Mouse (Mus musculus): ENCODE results near the gene Mtfr1l. TPM values are rescaled to one million over a fixed set of nuclear protein-coding genes. Genes with fewer than 3 reads are reported as not detected.

Gene Mtfr1l
- polyA plus RNA-seq, 1 experiment, result 37.4 TPM

DNA sequence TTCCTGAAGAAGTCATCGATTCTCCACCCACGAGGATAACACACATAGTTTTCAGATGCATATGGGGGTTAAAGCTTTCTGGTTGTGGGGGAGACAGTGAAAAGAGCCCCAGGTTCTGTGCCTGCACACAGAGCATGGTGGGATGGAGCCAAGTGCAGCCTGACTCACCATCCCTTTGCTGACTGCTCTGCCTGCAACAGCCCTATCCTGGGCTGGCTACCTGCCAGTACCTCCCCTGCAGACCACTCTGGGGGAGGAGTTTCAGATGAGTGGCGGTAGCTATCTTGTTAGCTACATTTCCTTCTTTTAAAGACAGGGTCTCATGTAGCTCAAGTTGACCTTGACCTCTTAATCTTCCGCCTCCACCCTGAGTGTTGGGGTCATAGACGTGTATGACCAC is 43.2 kb upstream of the Mtfr1l start:
- no peaks in the 10 kb centered on the region for H3K36me3 ChIP-seq (ENCODE audit: control insufficient read depth, insufficient read depth, low read length)
- TF ChIP-seq POLR2A (IDR thresholded peaks at IDR 0.05; ENCODE audit: low read depth, low read length) (no peak), CTCF (IDR thresholded peaks at IDR 0.05; ENCODE audit: extremely low read depth, insufficient read depth, insufficient read length, insufficient replicate concordance) (no peak)
- H3K4me3 ChIP-seq (ENCODE audit: extremely low read depth, insufficient read depth, insufficient read length), result no peak overlapping the region
- no peaks in the 10 kb centered on the region for H3K4me1 ChIP-seq (ENCODE audit: control insufficient read depth, insufficient read depth, insufficient read length)
- WGBS, result 81% methylated on average over 5 of the region's 5 CpGs
- no peak overlapping the region for H3K27ac ChIP-seq (ENCODE audit: insufficient read depth, low read length)
- no peaks in the 10 kb centered on the region for H3K27me3 ChIP-seq (ENCODE audit: control insufficient read depth, insufficient read depth, low read length)
- no peak for DNase-seq (ENCODE audit: low read depth in 1 of 2, low spot score in 2 of 2)

DNA sequence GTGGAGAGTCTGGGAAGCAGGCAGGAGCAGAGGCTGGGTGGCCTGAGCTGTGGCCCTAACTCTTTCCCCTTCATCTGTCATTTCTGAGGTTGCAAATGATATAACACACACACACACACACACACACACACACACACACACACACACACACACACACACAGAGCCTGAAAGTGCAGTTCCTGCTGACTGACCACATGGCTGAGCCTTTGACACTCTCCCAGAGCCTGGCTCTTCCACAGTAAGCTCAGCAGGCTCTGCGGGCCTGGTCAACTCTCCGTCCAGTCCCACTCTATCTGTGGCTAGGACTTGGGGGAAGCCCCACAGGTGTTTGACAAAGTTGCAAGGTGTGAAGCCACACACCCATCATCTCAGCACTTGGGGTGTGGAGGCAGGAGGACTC is 42.1 kb upstream of the Mtfr1l start:
- Histone ChIP-seq H3K27me3 (ENCODE audit: control insufficient read depth, insufficient read depth, low read length) (no peaks in the 10 kb centered on the region), H3K4me3 (ENCODE audit: extremely low read depth, insufficient read depth, insufficient read length) (no peak overlapping the region), H3K4me1 (ENCODE audit: control insufficient read depth, insufficient read depth, insufficient read length) (no peaks in the 10 kb centered on the region), H3K27ac (ENCODE audit: insufficient read depth, low read length) (no peak overlapping the region), H3K36me3 (ENCODE audit: control insufficient read depth, insufficient read depth, low read length) (no peaks in the 10 kb centered on the region)
- no peak for DNase-seq (ENCODE audit: low read depth in 1 of 2, low spot score in 2 of 2)
- TF ChIP-seq CTCF (IDR thresholded peaks at IDR 0.05; ENCODE audit: extremely low read depth, insufficient read depth, insufficient read length, insufficient replicate concordance) (no peak), POLR2A (IDR thresholded peaks at IDR 0.05; ENCODE audit: low read depth, low read length) (no peak)
- WGBS, result 92% methylated on average over 2 of the region's 2 CpGs

DNA sequence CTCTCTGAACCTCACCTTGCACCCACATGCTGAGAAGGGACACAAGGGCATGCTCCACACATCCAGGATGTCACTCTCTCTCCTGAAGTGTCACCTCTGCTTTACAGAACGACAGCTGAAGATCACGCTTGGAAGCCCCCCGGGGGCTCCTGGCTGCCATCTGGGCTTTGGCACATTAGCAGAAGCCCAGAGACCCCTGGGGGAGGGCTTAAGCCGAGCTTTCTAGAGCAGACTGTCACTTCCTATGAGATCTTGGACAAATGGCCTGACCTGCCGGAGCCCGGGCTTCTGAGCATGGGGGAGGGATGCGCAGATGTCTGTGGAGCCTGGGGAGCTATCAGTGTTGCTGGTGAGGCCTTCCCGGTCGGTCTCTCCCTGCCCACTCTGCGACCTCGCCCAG is 40.3 kb upstream of the Mtfr1l start:
- Histone ChIP-seq H3K4me1 (ENCODE audit: control insufficient read depth, insufficient read depth, insufficient read length) (no peaks in the 10 kb centered on the region), H3K27me3 (ENCODE audit: control insufficient read depth, insufficient read depth, low read length) (no peaks in the 10 kb centered on the region), H3K36me3 (ENCODE audit: control insufficient read depth, insufficient read depth, low read length) (no peaks in the 10 kb centered on the region), H3K27ac (ENCODE audit: insufficient read depth, low read length) (no peak overlapping the region), H3K4me3 (ENCODE audit: extremely low read depth, insufficient read depth, insufficient read length) (no peak overlapping the region)
- TF ChIP-seq POLR2A (IDR thresholded peaks at IDR 0.05; ENCODE audit: low read depth, low read length) (no peak), CTCF (IDR thresholded peaks at IDR 0.05; ENCODE audit: extremely low read depth, insufficient read depth, insufficient read length, insufficient replicate concordance) (no peak)
- no peak for DNase-seq (ENCODE audit: low read depth in 1 of 2, low spot score in 2 of 2)
- 90% methylated on average over 11 of the region's 11 CpGs for WGBS

DNA sequence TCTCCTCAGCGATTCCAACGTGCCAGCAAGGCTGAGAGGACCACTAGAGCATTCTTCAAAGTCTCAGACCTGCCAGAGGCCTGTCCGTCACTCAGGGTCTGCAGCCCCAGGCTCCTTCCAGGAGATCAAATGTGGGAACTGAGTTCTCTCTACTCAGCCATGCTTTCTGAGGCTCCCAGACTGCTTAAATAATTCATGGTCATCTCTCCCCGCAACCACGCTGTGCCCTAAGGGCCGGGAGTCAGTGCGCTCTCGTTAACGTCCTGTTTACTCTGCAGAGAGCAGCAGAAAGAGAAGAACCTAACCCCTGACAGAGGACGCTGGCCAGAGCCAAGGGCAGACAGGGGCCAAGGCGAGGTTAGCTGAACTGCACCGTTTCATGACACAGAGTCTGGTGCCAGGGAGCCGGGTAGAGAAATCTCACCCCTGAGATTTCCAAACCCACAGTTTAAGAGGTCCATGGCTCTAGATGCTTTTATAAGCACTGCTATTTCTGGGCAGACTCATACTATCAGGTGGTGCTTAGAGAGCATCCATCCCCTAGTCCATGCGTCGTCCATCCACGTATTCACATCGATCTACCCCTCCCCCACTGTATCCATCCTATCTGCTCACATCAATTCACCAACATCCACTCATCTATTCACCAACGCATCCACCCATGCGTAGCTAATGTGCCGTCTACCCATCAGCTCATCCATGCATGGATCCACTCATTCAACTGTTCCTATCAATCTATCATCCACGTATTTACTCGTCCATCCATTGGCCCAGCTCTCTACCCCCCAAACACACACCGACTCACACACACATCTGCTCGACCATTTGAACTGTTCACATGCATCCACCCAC is 37.5 kb upstream of the Mtfr1l start:
- TF ChIP-seq CTCF (IDR thresholded peaks at IDR 0.05; ENCODE audit: extremely low read depth, insufficient read depth, insufficient read length, insufficient replicate concordance), result no peak
- TF ChIP-seq POLR2A (IDR thresholded peaks at IDR 0.05; ENCODE audit: low read depth, low read length), result no peak
- no peaks in the 10 kb centered on the region for H3K4me1 ChIP-seq (ENCODE audit: control insufficient read depth, insufficient read depth, insufficient read length)
- H3K36me3 ChIP-seq (ENCODE audit: control insufficient read depth, insufficient read depth, low read length), result no peaks in the 10 kb centered on the region
- no peak overlapping the region for H3K27ac ChIP-seq (ENCODE audit: insufficient read depth, low read length)
- H3K4me3 ChIP-seq (ENCODE audit: extremely low read depth, insufficient read depth, insufficient read length), result no peak overlapping the region
- 93% methylated on average over 24 of the region's 24 CpGs for WGBS
- no peak for DNase-seq (ENCODE audit: low read depth in 1 of 2, low spot score in 2 of 2)
- no peaks in the 10 kb centered on the region for H3K27me3 ChIP-seq (ENCODE audit: control insufficient read depth, insufficient read depth, low read length)

DNA sequence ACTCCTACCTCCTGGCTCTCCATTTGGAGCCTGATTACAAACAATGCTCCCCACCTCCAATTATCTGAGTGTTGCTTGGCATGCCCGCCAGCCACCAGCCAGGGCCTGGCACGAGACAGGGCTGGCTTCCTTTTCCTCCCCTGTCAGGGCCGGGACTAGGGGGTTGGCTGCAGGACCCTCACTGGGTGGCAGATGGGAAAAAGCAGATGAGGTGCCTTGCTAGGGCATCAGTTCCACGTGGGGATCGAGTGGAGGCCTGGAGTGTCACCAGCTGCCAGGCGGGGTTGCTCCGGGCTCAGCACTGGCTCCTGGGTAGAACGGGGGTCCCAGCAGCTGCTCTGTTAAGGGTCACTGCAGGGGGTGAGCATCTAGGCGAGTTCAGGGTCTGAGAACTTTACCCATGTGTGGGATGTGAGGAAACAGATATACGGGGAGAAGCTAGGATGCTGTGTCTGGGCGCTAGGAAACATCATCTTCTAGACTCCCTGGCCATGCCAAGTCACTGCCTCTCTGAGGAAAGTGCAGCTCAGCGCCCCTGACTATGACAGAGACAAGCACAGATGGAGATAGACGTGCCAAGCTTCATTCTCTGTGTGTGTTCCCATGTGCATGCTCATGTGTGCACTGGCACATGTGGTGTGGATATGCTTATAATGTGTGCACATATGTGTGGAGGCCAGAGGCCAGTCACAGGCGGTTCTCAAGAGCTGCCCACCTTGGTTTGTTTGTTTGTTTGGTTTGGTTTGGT is 35.7 kb upstream of the Mtfr1l start:
- WGBS, result 88% methylated on average over 13 of the region's 14 CpGs

DNA sequence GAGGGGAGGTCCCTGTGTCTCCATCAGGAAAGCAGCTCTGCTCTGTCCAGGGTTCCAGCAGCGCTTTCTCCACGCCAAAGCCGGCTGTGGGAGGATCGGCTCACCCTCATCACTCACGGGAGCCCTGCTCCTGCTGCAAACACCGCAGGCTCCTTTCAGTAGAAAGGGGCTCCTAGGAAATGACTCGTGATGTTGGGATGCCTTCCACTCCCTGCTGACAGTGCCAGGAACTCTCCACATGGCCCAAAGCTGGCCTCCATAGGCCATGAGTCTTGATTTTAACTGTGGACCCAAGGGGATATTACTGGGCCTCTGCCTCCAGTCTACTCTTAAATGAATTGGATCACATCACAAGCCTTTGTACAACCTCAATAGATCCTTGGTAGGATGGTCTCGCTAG is 34.6 kb upstream of the Mtfr1l start:
- H3K36me3 ChIP-seq (ENCODE audit: control insufficient read depth, insufficient read depth, low read length), result no peaks in the 10 kb centered on the region
- no peak for DNase-seq (ENCODE audit: low read depth in 1 of 2, low spot score in 2 of 2)
- 85% methylated on average over 8 of the region's 8 CpGs for WGBS
- H3K27me3 ChIP-seq (ENCODE audit: control insufficient read depth, insufficient read depth, low read length), result no peaks in the 10 kb centered on the region
- no peak for TF ChIP-seq CTCF (IDR thresholded peaks at IDR 0.05; ENCODE audit: extremely low read depth, insufficient read depth, insufficient read length, insufficient replicate concordance)
- no peak for TF ChIP-seq POLR2A (IDR thresholded peaks at IDR 0.05; ENCODE audit: low read depth, low read length)
- no peaks in the 10 kb centered on the region for H3K4me1 ChIP-seq (ENCODE audit: control insufficient read depth, insufficient read depth, insufficient read length)
- H3K27ac ChIP-seq (ENCODE audit: insufficient read depth, low read length), result no peak overlapping the region
- no peak overlapping the region for H3K4me3 ChIP-seq (ENCODE audit: extremely low read depth, insufficient read depth, insufficient read length)

More for the DNA sequence above, 35.7 kb upstream of the Mtfr1l start:
- no peak overlapping the region for H3K4me3 ChIP-seq (ENCODE audit: extremely low read depth, insufficient read depth, insufficient read length)
- no peaks in the 10 kb centered on the region for H3K36me3 ChIP-seq (ENCODE audit: control insufficient read depth, insufficient read depth, low read length)
- H3K27me3 ChIP-seq (ENCODE audit: control insufficient read depth, insufficient read depth, low read length), result no peaks in the 10 kb centered on the region
- no peak overlapping the region for H3K27ac ChIP-seq (ENCODE audit: insufficient read depth, low read length)
- H3K4me1 ChIP-seq (ENCODE audit: control insufficient read depth, insufficient read depth, insufficient read length), result no peaks in the 10 kb centered on the region
- TF ChIP-seq CTCF (IDR thresholded peaks at IDR 0.05; ENCODE audit: extremely low read depth, insufficient read depth, insufficient read length, insufficient replicate concordance), result no peak
- TF ChIP-seq POLR2A (IDR thresholded peaks at IDR 0.05; ENCODE audit: low read depth, low read length), result no peak
- DNase-seq (ENCODE audit: low read depth in 1 of 2, low spot score in 2 of 2), result no peak
